Mouse (Mus musculus) intestine, postnatal 0 days (tissue): ENCODE measurements around the gene Kdm6b. TPM values are rescaled to one million over a fixed set of nuclear protein-coding genes. Genes with fewer than 3 reads are reported as not detected.

ENCODE experiments used
- ATAC-seq: fragments of 200-750 bp; cut with Nextera tagmentation; 2 replicates; pipeline ENCODE4 v1.8.0; 2017; ENCODE audit warnings: mild to moderate bottlenecking, moderate TSS enrichment, moderate library complexity
- H3K27ac ChIP-seq: fragments of 300-500 bp; sonication (generic); 2 replicates; pipeline ENCODE4 v1.5.1; 2014; ENCODE audit warnings: mild to moderate bottlenecking, low read depth, low read length, moderate library complexity
- H3K27me3 ChIP-seq: fragments of 300-500 bp; sonication (generic); replicated peaks from 2 replicates; pipeline ENCODE4 v1.6.1; 2014; ENCODE audit warnings: low read length, mixed read lengths; ENCODE audit not compliant: control insufficient read depth, insufficient read depth
- H3K36me3 ChIP-seq: fragments of 300-500 bp; sonication (generic); 2 replicates; pipeline ENCODE4 v1.6.1; 2014; ENCODE audit warnings: mild to moderate bottlenecking, moderate library complexity; ENCODE audit not compliant: control insufficient read depth, insufficient read depth
- H3K4me1 ChIP-seq: fragments of 300-500 bp; sonication (generic); replicated peaks from 2 replicates; pipeline ENCODE4 v1.6.1; 2014; ENCODE audit warnings: antibody characterized with exemption, low read length, mixed read lengths; ENCODE audit not compliant: control insufficient read depth, insufficient read depth
- H3K4me2 ChIP-seq: fragments of 300-500 bp; sonication (generic); replicated peaks from 2 replicates; pipeline ENCODE4 v1.6.1; 2014; ENCODE audit warnings: low read depth, mild to moderate bottlenecking, moderate library complexity
- H3K4me3 ChIP-seq: fragments of 300-500 bp; sonication (generic); 2 replicates; pipeline ENCODE4 v1.5.1; 2014; ENCODE audit warnings: low read depth, low read length
- H3K9ac ChIP-seq: fragments of 300-500 bp; sonication (generic); 2 replicates; pipeline ENCODE4 v1.6.1; 2014; ENCODE audit warnings: mild to moderate bottlenecking, low read depth, low read length
- H3K9me3 ChIP-seq: fragments of 300-500 bp; sonication (generic); 2 replicates; pipeline ENCODE4 v1.6.1; 2016; ENCODE audit warnings: mixed run types; ENCODE audit not compliant: control insufficient read depth
- CTCF ChIP-seq: sonication (generic); IDR thresholded peaks from 2 replicates; pipeline ENCODE4 v1.5.1; 2016; ENCODE audit warnings: low read depth, mild to moderate bottlenecking, control low read depth, antibody characterized with exemption, moderate library complexity
- WGBS: fragments of 180-500 bp; shearing (Covaris S2); extraction: QIAGEN DNeasy Blood & Tissue Kit; methylation state at CpG from one replicate; pipeline ENCODE4 v1.1.7; 2014; 5-methylcytosine and 5-hydroxymethylcytosine counted together
- polyA plus RNA-seq: library from polyadenylated mRNA; unstranded; fragments of >200 nt; fragmentation: Nextera tagmentation; extraction: Ambion mirVana; gene quantifications from 2 replicates; pipeline ENCODE4 v1.2.1, GENCODE M21; 2015

Gene Kdm6b
- polyA plus RNA-seq, 1 experiment from 2014 or later = 18.2 TPM

GRCm38 (mm10) chr11:69389531-69390399 lies 23.7 kb downstream of the Kdm6b start:
- no peak for TF ChIP-seq CTCF
- no peaks in the 10 kb centered on the region for H3K27me3 ChIP-seq
- WGBS = 57% methylated on average over 14 of the region's 14 CpGs
- no peaks in the 10 kb centered on the region for H3K9me3 ChIP-seq
- no peak overlapping the region for H3K27ac ChIP-seq
- H3K4me3 ChIP-seq = no peak overlapping the region
- ATAC-seq = no peak
- no peaks in the 10 kb centered on the region for H3K4me1 ChIP-seq
- no peak overlapping the region for H3K9ac ChIP-seq
- 0 out of 2 replicates have a peak overlapping the region, but pooled peaks have one; percentile 25 for H3K4me2 ChIP-seq
- no peaks in the 10 kb centered on the region for H3K36me3 ChIP-seq

- peak; percentile 25; the same call in 1 of the 2 replicates for TF ChIP-seq CTCF
Observed at GRCm38 (mm10) chr11:69388680-69389079, 24.8 kb downstream of the Kdm6b start.

GRCm38 (mm10) chr11:69386758-69387157 lies 26.7 kb downstream of the Kdm6b start:
- Histone ChIP-seq H3K27me3 (no peaks in the 10 kb centered on the region), H3K9me3 (no peaks in the 10 kb centered on the region), H3K36me3 (no peaks in the 10 kb centered on the region), H3K4me2 (no peak overlapping the region), H3K4me1 (no peaks in the 10 kb centered on the region), H3K9ac (no peak overlapping the region), H3K27ac (no peak overlapping the region), H3K4me3 (no peak overlapping the region)
- 67% methylated on average over 7 of the region's 7 CpGs for WGBS
- peak; percentile 45 for TF ChIP-seq CTCF
- no peak for ATAC-seq

More at GRCm38 (mm10) chr11:69388680-69389079, 24.8 kb downstream of the Kdm6b start:
- no peak overlapping the region for H3K4me3 ChIP-seq
- H3K9me3 ChIP-seq = no peaks in the 10 kb centered on the region
- H3K27ac ChIP-seq = no peak overlapping the region
- no peaks in the 10 kb centered on the region for H3K4me1 ChIP-seq
- no peak for ATAC-seq
- WGBS = 97% methylated on average over 4 of the region's 4 CpGs
- no peaks in the 10 kb centered on the region for H3K36me3 ChIP-seq
- H3K4me2 ChIP-seq = no peak overlapping the region
- no peak overlapping the region for H3K9ac ChIP-seq
- H3K27me3 ChIP-seq = no peaks in the 10 kb centered on the region

GRCm38 (mm10) chr11:69384979-69385378 lies 28.5 kb downstream of the Kdm6b start:
- H3K4me1 ChIP-seq = no peaks in the 10 kb centered on the region
- no peak overlapping the region for H3K9ac ChIP-seq
- ATAC-seq = peak; percentile 75
- H3K4me3 ChIP-seq = no peak overlapping the region
- WGBS = 51% methylated on average over 6 of the region's 6 CpGs
- no peaks in the 10 kb centered on the region for H3K9me3 ChIP-seq
- no peaks in the 10 kb centered on the region for H3K27me3 ChIP-seq
- no peak for TF ChIP-seq CTCF
- H3K4me2 ChIP-seq = no peak overlapping the region
- no peaks in the 10 kb centered on the region for H3K36me3 ChIP-seq
- peak overlapping the region; percentile 75 for H3K27ac ChIP-seq

- TF ChIP-seq CTCF = no peak
- ATAC-seq = no peak
- WGBS = 74% methylated on average over 10 of the region's 10 CpGs
Observed at GRCm38 (mm10) chr11:69382478-69383105, 30.9 kb downstream of the Kdm6b start.

GRCm38 (mm10) chr11:69381356-69381755 lies 32.1 kb downstream of the Kdm6b start:
- WGBS = 80% methylated on average over 6 of the region's 6 CpGs
- TF ChIP-seq CTCF = no peak
- Histone ChIP-seq H3K4me2 (no peak overlapping the region), H3K36me3 (no peaks in the 10 kb centered on the region), H3K9me3 (no peaks in the 10 kb centered on the region), H3K27me3 (no peaks in the 10 kb centered on the region), H3K4me1 (0 out of 2 replicates have a peak, but pooled peaks cover 2% of the 10 kb centered on the region), H3K4me3 (no peak overlapping the region), H3K27ac (no peak overlapping the region), H3K9ac (no peak overlapping the region)
- no peak for ATAC-seq

More at GRCm38 (mm10) chr11:69382478-69383105, 30.9 kb downstream of the Kdm6b start:
- Histone ChIP-seq H3K27ac (no peak overlapping the region), H3K4me2 (no peak overlapping the region), H3K4me1 (no peaks in the 10 kb centered on the region), H3K27me3 (no peaks in the 10 kb centered on the region), H3K9ac (no peak overlapping the region), H3K36me3 (no peaks in the 10 kb centered on the region), H3K4me3 (no peak overlapping the region), H3K9me3 (no peaks in the 10 kb centered on the region)
